Mouse (Mus musculus) ES-E14 (cell line): ENCODE measurements around the gene Cox10.

Experiments used
- CHD2 ChIP-seq: IDR thresholded peaks from 2 replicates; pipeline ENCODE4 v1.6.1; 2014; ENCODE audit warnings: mild to moderate bottlenecking, low read depth, low read length, inconsistent platforms
- HCFC1 ChIP-seq: IDR thresholded peaks from 2 replicates; pipeline ENCODE4 v1.6.1; 2012; ENCODE audit warnings: low read length, inconsistent platforms, borderline replicate concordance; ENCODE audit not compliant: insufficient read depth
- MAFK ChIP-seq: IDR thresholded peaks from 2 replicates; pipeline ENCODE4 v1.6.1; 2014; ENCODE audit warnings: mild to moderate bottlenecking, low read depth, low read length, inconsistent platforms; ENCODE audit not compliant: insufficient read depth
- ZC3H11A ChIP-seq: IDR thresholded peaks from 2 replicates; pipeline ENCODE4 v1.6.1; 2012; ENCODE audit warnings: low read depth, mild to moderate bottlenecking, inconsistent platforms, low read length, borderline replicate concordance
- ZNF384 ChIP-seq: IDR thresholded peaks from 2 replicates; pipeline ENCODE4 v1.6.1; 2012; ENCODE audit warnings: low read depth, low read length, inconsistent platforms

- TF ChIP-seq ZC3H11A: no peak
- no peak for TF ChIP-seq HCFC1
- no peak for TF ChIP-seq CHD2
- TF ChIP-seq ZNF384: no peak
- TF ChIP-seq MAFK: no peak
Observed at GRCm38 (mm10) chr11:64073379-64073778, 5.9 kb downstream of the Cox10 start.
